Mouse (Mus musculus): Measurements from ENCODE around the gene Cbfb. TPM values are rescaled to one million over a fixed set of nuclear protein-coding genes. Genes with fewer than 3 reads are reported as not detected.

The Cbfb gene
- total RNA-seq, 1 experiment: 47.0 TPM

DNA sequence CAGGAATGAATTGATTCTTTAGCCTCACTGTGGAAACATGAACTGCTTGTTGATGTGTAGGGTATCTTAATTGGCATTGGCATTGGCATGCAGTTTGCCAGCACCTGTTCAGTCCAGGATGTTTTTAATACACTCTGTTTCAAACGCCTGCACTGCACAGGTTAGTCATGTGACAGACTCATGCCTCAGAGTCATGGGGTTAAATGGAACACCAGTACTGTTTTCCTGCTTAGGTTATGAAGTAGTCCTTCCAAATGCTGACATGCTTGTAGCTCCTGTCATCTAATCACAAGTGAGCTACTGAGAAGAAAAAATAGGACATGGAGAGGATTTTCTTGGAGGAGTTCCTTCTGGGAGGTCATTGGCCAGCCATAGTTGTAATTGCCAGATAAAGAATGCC, 64.7 kb downstream of the Cbfb start:
- H3K9me3 ChIP-seq (ENCODE audit: control insufficient read depth, insufficient read depth, low read depth, low read length): no peaks in the 10 kb centered on the region
- no peak for DNase-seq (ENCODE audit: low read depth, low spot score)
- in situ Hi-C loops (cut with MboI; ENCODE audit: low sequenced_read_pairs in 2 of 2, unreplicated experiment in 2 of 2): no loop called here
- TF ChIP-seq ZC3H11A (IDR thresholded peaks at IDR 0.05; ENCODE audit: borderline replicate concordance, low read depth, low read length): no peak
- no peak for TF ChIP-seq HCFC1 (IDR thresholded peaks at IDR 0.05; ENCODE audit: borderline replicate concordance, insufficient read depth, low read length)
- no peak for TF ChIP-seq CHD2 (IDR thresholded peaks at IDR 0.05; ENCODE audit: low read depth, low read length)
- no peak for TF ChIP-seq MAFK (IDR thresholded peaks at IDR 0.05; ENCODE audit: insufficient read depth, low read depth, low read length)
- no peak for TF ChIP-seq ZNF384 (IDR thresholded peaks at IDR 0.05; ENCODE audit: low read depth, low read length)
- H3K27ac ChIP-seq (ENCODE audit: insufficient read depth, low read depth, low read length, poor library complexity, severe bottlenecking): no peak overlapping the region
- peaks cover 25% of the 10 kb centered on the region for H3K36me3 ChIP-seq (ENCODE audit: control insufficient read depth, insufficient read depth, low read length, poor library complexity, severe bottlenecking)
- H3K9ac ChIP-seq (ENCODE audit: insufficient read depth, low read depth, low read length, poor library complexity, severe bottlenecking): no peak overlapping the region
- H3K4me3 ChIP-seq (ENCODE audit: insufficient read depth in 1 of 2, low read depth in 1 of 2, low read length in 2 of 2, poor library complexity in 1 of 2, severe bottlenecking in 1 of 2): no peak overlapping the region
- H3K4me1 ChIP-seq (ENCODE audit: control insufficient read depth in 2 of 2, insufficient read depth in 2 of 2, low read length in 2 of 2, poor library complexity in 1 of 2): peaks cover 12 to 22% of the 10 kb centered on the region in 2 experiments

- TF ChIP-seq ZC3H11A (IDR thresholded peaks at IDR 0.05; ENCODE audit: borderline replicate concordance, low read depth, low read length) (no peak), ZNF384 (IDR thresholded peaks at IDR 0.05; ENCODE audit: low read depth, low read length) (0 out of 2 replicates have a peak, but pooled peaks have one; percentile 20)
- peaks cover 36% of the 10 kb centered on the region for H3K36me3 ChIP-seq (ENCODE audit: control insufficient read depth, insufficient read depth, low read length, poor library complexity, severe bottlenecking)
- in situ Hi-C loops (cut with MboI; ENCODE audit: low sequenced_read_pairs in 2 of 2, unreplicated experiment in 2 of 2): no loop called here
These were observed 67.1 kb downstream of the Cbfb start for GRCm38 (mm10) chr8:105237442-105238142.

GRCm38 (mm10) chr8:105241016-105241415, 70.5 kb downstream of the Cbfb start:
- DNase-seq (ENCODE audit: low read depth, low spot score): no peak
- Histone ChIP-seq H3K27ac (ENCODE audit: insufficient read depth, low read depth, low read length, poor library complexity, severe bottlenecking) (no peak overlapping the region), H3K9ac (ENCODE audit: insufficient read depth, low read depth, low read length, poor library complexity, severe bottlenecking) (no peak overlapping the region), H3K9me3 (ENCODE audit: control insufficient read depth, insufficient read depth, low read depth, low read length) (no peaks in the 10 kb centered on the region), H3K4me1 (ENCODE audit: control insufficient read depth in 2 of 2, insufficient read depth in 2 of 2, low read length in 2 of 2, poor library complexity in 1 of 2) (peaks cover 0 to 3% of the 10 kb centered on the region in 2 experiments; a peak in 2 of 4 replicates), H3K4me3 (ENCODE audit: insufficient read depth in 1 of 2, low read depth in 1 of 2, low read length in 2 of 2, poor library complexity in 1 of 2, severe bottlenecking in 1 of 2) (no peak overlapping the region), H3K36me3 (ENCODE audit: control insufficient read depth, insufficient read depth, low read length, poor library complexity, severe bottlenecking) (peaks cover 39% of the 10 kb centered on the region)
- TF ChIP-seq ZC3H11A (IDR thresholded peaks at IDR 0.05; ENCODE audit: borderline replicate concordance, low read depth, low read length): no peak
- no peak for TF ChIP-seq MAFK (IDR thresholded peaks at IDR 0.05; ENCODE audit: insufficient read depth, low read depth, low read length)
- TF ChIP-seq HCFC1 (IDR thresholded peaks at IDR 0.05; ENCODE audit: borderline replicate concordance, insufficient read depth, low read length): no peak
- TF ChIP-seq ZNF384 (IDR thresholded peaks at IDR 0.05; ENCODE audit: low read depth, low read length): no peak
- no peak for TF ChIP-seq CHD2 (IDR thresholded peaks at IDR 0.05; ENCODE audit: low read depth, low read length)
- in situ Hi-C loops (cut with MboI; ENCODE audit: low sequenced_read_pairs in 2 of 2, unreplicated experiment in 2 of 2): no loop called here

More at GRCm38 (mm10) chr8:105237442-105238142, 67.1 kb downstream of the Cbfb start:
- no peak for DNase-seq (ENCODE audit: low read depth, low spot score)
- peaks cover 7% of the 10 kb centered on the region in 2 experiments for H3K4me1 ChIP-seq (ENCODE audit: control insufficient read depth in 2 of 2, insufficient read depth in 2 of 2, low read length in 2 of 2, poor library complexity in 1 of 2)
- H3K27ac ChIP-seq (ENCODE audit: insufficient read depth, low read depth, low read length, poor library complexity, severe bottlenecking): no peak overlapping the region
- no peaks in the 10 kb centered on the region for H3K9me3 ChIP-seq (ENCODE audit: control insufficient read depth, insufficient read depth, low read depth, low read length)
- no peak overlapping the region for H3K4me3 ChIP-seq (ENCODE audit: insufficient read depth in 1 of 2, low read depth in 1 of 2, low read length in 2 of 2, poor library complexity in 1 of 2, severe bottlenecking in 1 of 2)
- H3K9ac ChIP-seq (ENCODE audit: insufficient read depth, low read depth, low read length, poor library complexity, severe bottlenecking): no peak overlapping the region

GRCm38 (mm10) chr8:105251954-105252353, 81.5 kb downstream of the Cbfb start:
- Histone ChIP-seq H3K27ac (ENCODE audit: insufficient read depth, low read depth, low read length, poor library complexity, severe bottlenecking) (no peak overlapping the region), H3K9me3 (ENCODE audit: control insufficient read depth, insufficient read depth, low read depth, low read length) (no peaks in the 10 kb centered on the region), H3K4me1 (ENCODE audit: control insufficient read depth in 2 of 2, insufficient read depth in 2 of 2, low read length in 2 of 2, poor library complexity in 1 of 2) (peaks cover 0 to 8% of the 10 kb centered on the region in 2 experiments; a peak in 2 of 4 replicates), H3K36me3 (ENCODE audit: control insufficient read depth, insufficient read depth, low read length, poor library complexity, severe bottlenecking) (peaks cover 52% of the 10 kb centered on the region), H3K9ac (ENCODE audit: insufficient read depth, low read depth, low read length, poor library complexity, severe bottlenecking) (no peak overlapping the region), H3K4me3 (ENCODE audit: insufficient read depth in 1 of 2, low read depth in 1 of 2, low read length in 2 of 2, poor library complexity in 1 of 2, severe bottlenecking in 1 of 2) (no peak overlapping the region)
- no peak for TF ChIP-seq CHD2 (IDR thresholded peaks at IDR 0.05; ENCODE audit: low read depth, low read length)
- no peak for TF ChIP-seq ZNF384 (IDR thresholded peaks at IDR 0.05; ENCODE audit: low read depth, low read length)
- no peak for DNase-seq (ENCODE audit: low read depth, low spot score)
- in situ Hi-C loops (cut with MboI; ENCODE audit: low sequenced_read_pairs in 2 of 2, unreplicated experiment in 2 of 2): loop anchor here in 1 of 2 experiments (25.0 kb wide), 1 partner anchor 615 kb away; the partner anchor contains the start of genes Ciao2b and Rrad

Measured in ES-E14 (cell line).